Mouse (Mus musculus) stomach, postnatal 0 days (tissue): Measurements from ENCODE around the gene Ppfia3. TPM values are rescaled to one million over a fixed set of nuclear protein-coding genes. Genes with fewer than 3 reads are reported as not detected.

Experiments
- ATAC-seq: fragments of 200-750 bp; cut with Nextera tagmentation; 2 replicates; pipeline ENCODE4 v1.8.0; 2017; ENCODE audit not compliant: low FRiP score, low TSS enrichment
- DNase-seq: peaks from one replicate; pipeline ENCODE4 v3.0.0-alpha.2; 2016; ENCODE audit warnings: low spot score
- H3K27ac ChIP-seq: fragments of 300-500 bp; sonication (generic); replicated peaks from 2 replicates; pipeline ENCODE4 v1.5.1; 2014; ENCODE audit warnings: mild to moderate bottlenecking, control low read depth
- H3K27me3 ChIP-seq: fragments of 300-500 bp; sonication (generic); 2 replicates; pipeline ENCODE4 v1.6.1; 2014; ENCODE audit warnings: low read length; ENCODE audit not compliant: control insufficient read depth, insufficient read depth
- H3K36me3 ChIP-seq: fragments of 300-500 bp; sonication (generic); 2 replicates; pipeline ENCODE4 v1.6.1; 2014; ENCODE audit warnings: low read length, mixed read lengths; ENCODE audit not compliant: control insufficient read depth, insufficient read depth
- H3K4me1 ChIP-seq: fragments of 300-500 bp; sonication (generic); replicated peaks from 2 replicates; pipeline ENCODE4 v1.6.1; 2014; ENCODE audit warnings: antibody characterized with exemption; ENCODE audit not compliant: control insufficient read depth, insufficient read depth
- H3K4me2 ChIP-seq: fragments of 300-500 bp; sonication (generic); replicated peaks from 2 replicates; pipeline ENCODE4 v1.6.1; 2014; ENCODE audit warnings: low read depth, mild to moderate bottlenecking, control low read depth, moderate library complexity
- H3K4me3 ChIP-seq: fragments of 300-500 bp; sonication (generic); 2 replicates; pipeline ENCODE4 v1.5.1; 2014; ENCODE audit warnings: low read depth, low read length, control low read depth
- H3K9ac ChIP-seq: fragments of 300-500 bp; sonication (generic); 2 replicates; pipeline ENCODE4 v1.6.1; 2014; ENCODE audit warnings: mild to moderate bottlenecking, low read length, control low read depth, mixed read lengths
- H3K9me3 ChIP-seq: fragments of 300-500 bp; sonication (generic); 2 replicates; pipeline ENCODE4 v1.6.1; 2016; ENCODE audit warnings: low read length; ENCODE audit not compliant: control insufficient read depth
- CTCF ChIP-seq: IDR thresholded peaks from 2 replicates; pipeline ENCODE4 v1.5.1; 2016; ENCODE audit warnings: antibody characterized with exemption, low read depth, mild to moderate bottlenecking, moderate library complexity
- EP300 ChIP-seq: optimal IDR thresholded peaks from 2 replicates; pipeline ENCODE3; 2016; ENCODE audit warnings: antibody characterized with exemption
- WGBS: fragments of 180-500 bp; shearing (Covaris S2); extraction: QIAGEN DNeasy Blood & Tissue Kit; methylation state at CpG from one replicate; pipeline ENCODE4 v1.1.7; 2014; 5-methylcytosine and 5-hydroxymethylcytosine counted together
- polyA plus RNA-seq: library from polyadenylated mRNA; unstranded; fragments of >200 nt; fragmentation: Nextera tagmentation; extraction: Ambion mirVana; gene quantifications from 2 replicates; pipeline ENCODE4 v1.2.1, GENCODE M21; 2015

The Ppfia3 gene
- polyA plus RNA-seq, 1 experiment from 2014 or later = 6.0 TPM

GRCm38 (mm10) chr7:45341303-45341702 is 25.5 kb downstream of the Ppfia3 start:
- Histone ChIP-seq H3K27ac (no peak overlapping the region), H3K4me3 (no peak overlapping the region), H3K4me1 (peaks cover 17% of the 10 kb centered on the region; the same call in 1 of the 2 replicates), H3K36me3 (no peaks in the 10 kb centered on the region), H3K4me2 (peak overlapping the region; percentile 72), H3K27me3 (no peaks in the 10 kb centered on the region), H3K9ac (no peak overlapping the region), H3K9me3 (no peaks in the 10 kb centered on the region)
- WGBS = 3% methylated on average over 8 of the region's 8 CpGs
- TF ChIP-seq EP300 = no peak
- peak; percentile 98 for TF ChIP-seq CTCF
- DNase-seq (peak; percentile 95), ATAC-seq (peak; percentile 76)

GRCm38 (mm10) chr7:45340669-45341068 is 26.1 kb downstream of the Ppfia3 start:
- H3K4me1 ChIP-seq = peaks cover 17% of the 10 kb centered on the region; the same call in 1 of the 2 replicates
- WGBS = under 1% methylated on average over 11 of the region's 11 CpGs
- DNase-seq (peak; percentile 64), ATAC-seq (no peak)
- H3K9me3 ChIP-seq = no peaks in the 10 kb centered on the region
- H3K9ac ChIP-seq = peak overlapping the region; percentile 13; the same call in 1 of the 2 replicates
- H3K4me3 ChIP-seq = peak overlapping the region; percentile 45
- no peak overlapping the region; the same call in 1 of the 2 replicates for H3K27ac ChIP-seq
- H3K36me3 ChIP-seq = no peaks in the 10 kb centered on the region
- TF ChIP-seq EP300 (no peak), CTCF (no peak)
- peak overlapping the region; percentile 72 for H3K4me2 ChIP-seq
- H3K27me3 ChIP-seq = no peaks in the 10 kb centered on the region

- Histone ChIP-seq H3K36me3 (no peaks in the 10 kb centered on the region), H3K9ac (peak overlapping the region; percentile 64; the same call in 1 of the 2 replicates), H3K27me3 (no peaks in the 10 kb centered on the region), H3K9me3 (no peaks in the 10 kb centered on the region), H3K4me2 (peak overlapping the region; percentile 72), H3K4me3 (peak overlapping the region; percentile 45), H3K27ac (peak overlapping the region; percentile 24; the same call in 1 of the 2 replicates), H3K4me1 (peaks cover 17% of the 10 kb centered on the region; the same call in 1 of the 2 replicates)
- TF ChIP-seq CTCF (no peak), EP300 (no peak)
- 2% methylated on average over 11 of the region's 11 CpGs for WGBS
- DNase-seq = no peak
- no peak for ATAC-seq
Measured at GRCm38 (mm10) chr7:45340066-45340442, 26.8 kb downstream of the Ppfia3 start.

- peak; percentile 88 for DNase-seq
- 1% methylated on average over 39 of the region's 39 CpGs for WGBS
- peak; percentile 63 for TF ChIP-seq CTCF
- TF ChIP-seq EP300 = no peak
- Histone ChIP-seq H3K9ac (peak overlapping the region; percentile 64), H3K4me1 (peaks cover 21% of the 10 kb centered on the region; the same call in 1 of the 2 replicates), H3K4me3 (peak overlapping the region; percentile 45), H3K4me2 (peak overlapping the region; percentile 72), H3K9me3 (no peaks in the 10 kb centered on the region), H3K36me3 (no peaks in the 10 kb centered on the region), H3K27ac (peak overlapping the region; percentile 35; the same call in 1 of the 2 replicates), H3K27me3 (no peaks in the 10 kb centered on the region)
- ATAC-seq = peak; percentile 74
Measured at GRCm38 (mm10) chr7:45339410-45340065, 27.3 kb downstream of the Ppfia3 start.

- ATAC-seq (0 out of 2 replicates have a peak, but pooled peaks have one; percentile 9), DNase-seq (peak; percentile 89)
- TF ChIP-seq CTCF (no peak), EP300 (no peak)
- Histone ChIP-seq H3K4me1 (peaks cover 22% of the 10 kb centered on the region; the same call in 1 of the 2 replicates), H3K9me3 (no peaks in the 10 kb centered on the region), H3K36me3 (no peaks in the 10 kb centered on the region), H3K27ac (peak overlapping the region; percentile 61), H3K27me3 (no peaks in the 10 kb centered on the region), H3K9ac (no peak overlapping the region), H3K4me3 (no peak overlapping the region), H3K4me2 (peak overlapping the region; percentile 72)
- WGBS = 4% methylated on average over 14 of the region's 14 CpGs
Measured at GRCm38 (mm10) chr7:45338161-45338911, 28.5 kb downstream of the Ppfia3 start.
